8 mouse cellular contexts compared by ENCODE assay signal in the genomic region with DNA sequence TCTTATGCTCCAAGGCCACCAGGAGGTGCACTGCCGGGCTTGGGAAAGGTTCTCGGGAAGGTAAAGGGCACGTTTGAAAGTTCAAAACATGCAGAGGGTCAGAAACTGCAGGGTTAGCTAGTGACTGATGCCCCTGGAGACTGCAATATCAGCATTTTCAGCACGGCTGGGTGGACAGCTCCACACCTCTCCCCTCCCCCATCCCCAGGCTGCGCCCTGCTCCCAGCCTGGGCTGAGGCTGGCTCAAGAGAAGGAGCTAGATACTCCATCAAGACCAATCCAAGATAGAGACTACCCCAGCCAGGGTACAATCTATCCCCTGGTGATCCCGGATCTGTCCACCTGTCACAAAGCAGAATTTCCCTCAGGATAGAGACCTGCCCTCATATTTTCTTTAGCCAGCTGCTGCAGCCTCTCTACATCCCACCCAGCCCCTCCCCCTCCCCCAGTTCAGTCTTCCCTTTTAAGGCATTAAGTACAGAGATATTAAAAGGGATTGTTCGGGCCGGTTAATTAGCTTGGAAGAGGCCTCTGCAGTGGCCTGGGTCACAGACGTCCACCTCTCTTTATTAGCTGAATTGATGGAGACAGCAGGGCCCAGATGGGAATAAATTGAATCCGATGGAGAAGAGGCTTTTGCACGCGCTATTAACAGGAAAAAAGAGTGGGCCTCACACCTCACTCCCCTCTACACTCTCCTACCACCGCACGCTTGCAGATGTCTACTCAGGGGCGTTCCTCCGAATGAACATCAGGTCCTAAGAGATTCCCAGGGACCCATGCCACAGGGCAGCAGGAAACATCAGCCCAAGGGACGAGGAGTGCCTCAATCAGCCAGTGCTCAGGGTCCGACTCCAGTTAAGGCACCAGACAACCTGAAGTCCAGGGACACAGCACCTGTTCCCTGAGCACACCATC.
DNase-seq lines count a peak whose midpoint lies in the region; ATAC-seq and TF ChIP-seq lines count a peak whose summit lies in the region.

No protein-coding gene starts in this region.

- 30% methylated on average over 18 of the region's 18 CpGs for WGBS in heart, embryonic 12.5 days
- WGBS in stomach, postnatal 0 days, result 31% methylated on average over 18 of the region's 18 CpGs

- H3K9ac ChIP-seq in heart, embryonic 12.5 days, result no peak overlapping the region
- H3K9ac ChIP-seq in stomach, postnatal 0 days (ENCODE audit: low read length), result no peak overlapping the region

- H3K27ac ChIP-seq in heart, embryonic 12.5 days (ENCODE audit: poor library complexity, severe bottlenecking), result no peak overlapping the region
- H3K27ac ChIP-seq in stomach, postnatal 0 days (replicated peaks), result no peak overlapping the region

- no peak overlapping the region for H3K4me2 ChIP-seq in heart, embryonic 12.5 days
- no peak overlapping the region for H3K4me2 ChIP-seq in stomach, postnatal 0 days (replicated peaks; ENCODE audit: low read depth)

- H3K4me3 ChIP-seq in heart, embryonic 12.5 days, result no peak overlapping the region
- H3K4me3 ChIP-seq in stomach, postnatal 0 days (ENCODE audit: low read depth, low read length), result no peak overlapping the region

- TF ChIP-seq EP300 in stomach, postnatal 0 days (optimal IDR thresholded peaks at IDR 0.05), result no peak

- no peak for ATAC-seq in heart, embryonic 12.5 days (ENCODE audit: insufficient number of reproducible peaks, low FRiP score)
- no peak for ATAC-seq in stomach, postnatal 0 days (ENCODE audit: low FRiP score, low TSS enrichment)

- H3K36me3 ChIP-seq in heart, embryonic 12.5 days, result no peaks in the 10 kb centered on the region
- H3K36me3 ChIP-seq in stomach, postnatal 0 days (ENCODE audit: control insufficient read depth, insufficient read depth, low read length), result no peaks in the 10 kb centered on the region

- peaks cover 5% of the 10 kb centered on the region; the same call in 1 of the 2 replicates for H3K4me1 ChIP-seq in heart, embryonic 12.5 days (replicated peaks)
- H3K4me1 ChIP-seq in stomach, postnatal 0 days (replicated peaks; ENCODE audit: control insufficient read depth, insufficient read depth), result no peaks in the 10 kb centered on the region

- TF ChIP-seq CTCF in stomach, postnatal 0 days (IDR thresholded peaks at IDR 0.05; ENCODE audit: low read depth), result no peak

- DNase-seq in heart, postnatal 14 days, result peak; percentile 49 to 68
- peak; percentile 21 for DNase-seq in Muller cell, postnatal 12 days (ENCODE audit: inconsistent ontology term)
- peak; percentile 70 for DNase-seq in forelimb bud, embryonic 11.5 days (ENCODE audit: low read depth, low spot score)
- peak; percentile 77 to 78 for DNase-seq in kidney, postnatal 4 days
- DNase-seq in stomach, postnatal 0 days (ENCODE audit: low spot score), result peak; percentile 38
- no peak for DNase-seq in left cerebral cortex, adult 11 months (ENCODE audit: low spot score)
- no peak for DNase-seq in left cerebral cortex, postnatal 4 days

- peaks cover 21% of the 10 kb centered on the region; the same call in 1 of the 2 replicates for H3K27me3 ChIP-seq in heart, embryonic 12.5 days (replicated peaks)
- no peaks in the 10 kb centered on the region for H3K27me3 ChIP-seq in stomach, postnatal 0 days (ENCODE audit: control insufficient read depth, insufficient read depth, low read length)

- intact Hi-C loops in heart, postnatal 14 days (cut with DNase I), result loop anchor here (5.0 kb wide), 1 partner anchor 310 kb away; no protein-coding TSS in a partner anchor
- intact Hi-C loops in left cerebral cortex, postnatal 4 days (cut with DNase I), result no loop called here

- H3K9me3 ChIP-seq in heart, embryonic 12.5 days (replicated peaks), result no peaks in the 10 kb centered on the region
- no peaks in the 10 kb centered on the region for H3K9me3 ChIP-seq in stomach, postnatal 0 days (ENCODE audit: control insufficient read depth, low read length)

Comparison
In these comparisons a context has a peak if more than half of its experiments do, and no peak if none do; other contexts are left out.
1. DNase-seq: peak in heart, postnatal 14 days (2 of 2), Muller cell, postnatal 12 days (single experiment), forelimb bud, embryonic 11.5 days (single experiment), kidney, postnatal 4 days (2 of 2) and stomach, postnatal 0 days (single experiment); none in left cerebral cortex, adult 11 months (single experiment) and left cerebral cortex, postnatal 4 days (single experiment).